Mouse (Mus musculus): ENCODE data around the gene Cox8a. TPM values are rescaled to one million over a fixed set of nuclear protein-coding genes. Genes with fewer than 3 reads are reported as not detected.

Cox8a gene
- total RNA-seq, 4 experiments from 2014 or later = 406 to 459 (median 432) TPM

Other genes starting within 250 kb of the Cox8a start
- 100 to 1,000 TPM in 1 of 4 experiments, 10 to 100 TPM in 3; 75.4 to 112 (median 91.3) TPM for gene Ppp1r14b, start 242.6 kb downstream of the Cox8a start, total RNA-seq (2022)
- gene Plcb3, start 241.1 kb downstream of the Cox8a start, total RNA-seq (2022) = 10 to 100 TPM; 15.6 to 16.2 (median 15.6) TPM
- 10 to 100 TPM; 17.2 to 23.1 (median 20.9) TPM for gene Fkbp2, start 237.1 kb downstream of the Cox8a start, total RNA-seq (2022)
- 100 to 1,000 TPM; 488 to 525 (median 495) TPM for gene Vegfb, start 230.0 kb downstream of the Cox8a start, total RNA-seq (2022)
- 10 to 100 TPM; 48.7 to 62.9 (median 53.7) TPM for gene Dnajc4, start 225.0 kb downstream of the Cox8a start, total RNA-seq (2022)
- gene Nudt22, start 221.5 kb downstream of the Cox8a start, total RNA-seq (2022) = 10 to 100 TPM; 26.8 to 34.4 (median 29.9) TPM
- gene Trpt1, start 221.5 kb downstream of the Cox8a start, total RNA-seq (2022) = 10 to 100 TPM; 26.1 to 30.5 (median 27.3) TPM
- gene Fermt3, start 198.1 kb downstream of the Cox8a start, total RNA-seq (2022) = 1 to 10 TPM; 3.3 to 9.6 (median 4.4) TPM
- gene Stip1, start 177.6 kb downstream of the Cox8a start, total RNA-seq (2022) = 100 to 1,000 TPM in 3 of 4 experiments, 10 to 100 TPM in 1; 96.7 to 125 (median 109) TPM
- 100 to 1,000 TPM; 318 to 340 (median 328) TPM for gene Macrod1, start 160.8 kb downstream of the Cox8a start, total RNA-seq (2022)
- 1 to 10 TPM in 3 of 4 experiments, under 1 TPM in 1; 0.92 to 2.0 (median 1.4) TPM for gene Flrt1, start 111.9 kb downstream of the Cox8a start, total RNA-seq (2022)
- gene Otub1, start 11.3 kb downstream of the Cox8a start, total RNA-seq (2022) = 10 to 100 TPM; 62.2 to 71.6 (median 68.0) TPM
- gene Naa40, start 23.6 kb upstream of the Cox8a start, total RNA-seq (2022) = 10 to 100 TPM; 11.7 to 21.1 (median 17.1) TPM
- gene Rcor2, start 49.7 kb upstream of the Cox8a start, total RNA-seq (2022) = 10 to 100 TPM in 1 of 4 experiments, 1 to 10 TPM in 3; 5.5 to 12.7 (median 7.3) TPM
- gene Mark2, start 124.2 kb upstream of the Cox8a start, total RNA-seq (2022) = 10 to 100 TPM; 44.5 to 54.2 (median 47.1) TPM
- gene Spindoc, start 165.4 kb upstream of the Cox8a start, total RNA-seq (2022) = 10 to 100 TPM; 13.3 to 15.1 (median 13.8) TPM
- 10 to 100 TPM; 11.5 to 12.0 (median 11.8) TPM for gene 2700081O15Rik, start 200.0 kb upstream of the Cox8a start, total RNA-seq (2022)